Mouse (Mus musculus) liver, postnatal 0 days (tissue): ENCODE measurements around the gene Cox6a1.
"Not testable (repeated sequence)": the region's sequence is repeated elsewhere in the genome, so short reads cannot be mapped to it uniquely, and the experiment has no call there.

Experiments
- CTCF ChIP-seq: sonication (generic); IDR thresholded peaks from 2 replicates; pipeline ENCODE4 v1.5.1; 2016; ENCODE audit warnings: antibody characterized with exemption, low read depth
- EP300 ChIP-seq: IDR thresholded peaks from 2 replicates; pipeline ENCODE4 v1.6.1; 2016; ENCODE audit warnings: antibody characterized with exemption, low read depth, mild to moderate bottlenecking

DNA sequence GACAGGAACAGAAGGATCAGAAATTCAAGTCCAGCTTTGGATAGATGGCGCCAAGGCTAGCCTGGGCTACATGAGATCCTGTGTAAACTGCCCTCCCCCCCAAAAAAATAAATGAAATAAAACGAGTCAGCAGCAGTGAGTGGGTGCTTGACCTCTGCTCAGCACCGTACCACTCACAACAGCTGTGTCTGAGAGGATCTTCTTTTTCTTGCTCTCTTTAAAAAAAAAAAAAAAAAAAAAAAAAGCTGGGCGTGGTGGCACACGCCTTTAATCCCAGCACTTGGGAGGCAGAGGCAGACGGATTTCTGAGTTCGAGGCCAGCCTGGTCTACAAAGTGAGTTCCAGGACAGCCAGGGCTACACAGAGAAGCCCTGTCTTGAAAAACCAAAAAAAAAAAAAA is 46.6 kb downstream of the Cox6a1 start:
- not testable (repeated sequence) for TF ChIP-seq CTCF, EP300
